Mouse (Mus musculus): Measurements from ENCODE around the gene Col11a2. TPM values are rescaled to one million over a fixed set of nuclear protein-coding genes. Genes with fewer than 3 reads are reported as not detected.
"Not testable (repeated sequence)": the region's sequence is repeated elsewhere in the genome, so short reads cannot be mapped to it uniquely, and the experiment has no call there.

The Col11a2 gene
- 1 to 10 TPM in 3 of 4 experiments, under 1 TPM in 1; 0.55 to 1.7 (median 1.4) TPM for total RNA-seq (2022)

DNA sequence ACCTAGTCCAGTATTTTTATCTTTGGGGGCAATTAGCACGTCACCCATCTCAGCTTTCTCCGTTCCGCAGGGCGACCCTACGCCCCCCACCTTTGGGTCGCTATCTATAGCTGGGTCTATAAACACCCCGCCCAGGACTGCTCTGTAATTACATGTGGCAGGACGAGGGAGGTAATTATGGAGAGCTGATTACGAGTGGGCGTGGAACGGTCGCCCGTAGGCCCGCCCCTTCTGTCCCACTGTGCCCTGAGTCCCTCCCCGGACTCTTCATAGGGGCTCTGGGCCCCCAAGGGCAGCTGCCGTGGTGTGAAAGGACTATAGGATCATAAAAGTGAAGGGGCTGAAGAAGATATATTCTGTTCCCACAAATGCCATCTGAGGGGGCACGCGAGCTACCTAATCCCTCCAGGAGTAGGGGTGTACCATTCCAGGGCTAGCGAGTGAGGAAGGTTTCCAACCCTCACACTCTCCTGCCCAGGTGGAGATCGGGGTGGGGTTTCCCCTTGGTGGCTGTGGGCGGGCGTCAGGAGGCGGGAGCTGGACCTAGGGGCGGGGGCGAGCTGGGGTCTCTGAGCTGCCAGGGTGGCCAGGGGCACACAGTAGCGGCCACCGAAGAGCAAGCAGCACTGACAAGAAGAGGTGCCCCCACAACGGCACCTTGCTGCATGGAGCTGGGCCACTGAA lies at the start of gene Col11a2:
Col11a2 (plus strand) TSS at position 560 of the 684 bp plus-strand sequence.
- DNase-seq, result no peak

DNA sequence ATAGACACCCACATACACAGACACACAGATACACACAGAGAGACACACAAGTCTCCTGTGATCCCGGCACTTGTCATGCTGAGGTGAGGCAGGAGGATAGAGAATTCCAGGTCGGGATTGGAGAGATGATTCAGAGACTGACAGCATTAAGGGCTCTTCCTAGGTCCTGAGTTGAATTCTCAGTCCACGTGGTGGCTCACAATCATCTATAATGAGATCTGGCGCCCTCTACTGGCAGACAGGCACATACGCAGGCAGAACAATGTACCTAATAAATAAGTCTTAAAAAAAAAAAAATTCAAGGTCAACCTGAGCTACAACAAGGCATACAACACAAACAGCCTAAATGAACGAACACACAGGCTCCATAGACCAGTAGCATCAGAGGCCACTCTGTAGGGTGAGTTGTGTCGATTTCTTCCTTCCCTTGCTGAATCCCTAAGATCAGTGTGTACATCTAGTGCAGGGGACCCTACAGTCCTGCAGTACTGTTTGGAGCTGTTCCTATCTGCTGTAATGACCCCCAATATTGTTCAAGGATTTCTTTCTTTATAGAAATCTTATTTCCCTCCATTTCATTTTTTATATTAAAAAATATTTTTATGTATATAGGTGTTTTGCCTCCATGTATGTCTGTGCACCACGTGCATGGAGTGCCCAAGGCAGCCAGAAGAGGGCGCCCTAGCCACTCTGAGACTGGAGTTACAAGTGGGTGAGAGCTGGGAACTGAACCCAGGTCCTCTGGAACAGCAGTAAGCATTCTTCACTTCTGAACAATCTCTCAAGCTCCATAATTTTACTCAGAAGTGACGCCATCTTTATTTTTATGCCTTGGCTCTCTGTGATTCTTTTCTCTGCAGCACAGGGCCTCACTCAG lies 47.2 kb upstream of the Col11a2 start:
- DNase-seq, result no peak

DNA sequence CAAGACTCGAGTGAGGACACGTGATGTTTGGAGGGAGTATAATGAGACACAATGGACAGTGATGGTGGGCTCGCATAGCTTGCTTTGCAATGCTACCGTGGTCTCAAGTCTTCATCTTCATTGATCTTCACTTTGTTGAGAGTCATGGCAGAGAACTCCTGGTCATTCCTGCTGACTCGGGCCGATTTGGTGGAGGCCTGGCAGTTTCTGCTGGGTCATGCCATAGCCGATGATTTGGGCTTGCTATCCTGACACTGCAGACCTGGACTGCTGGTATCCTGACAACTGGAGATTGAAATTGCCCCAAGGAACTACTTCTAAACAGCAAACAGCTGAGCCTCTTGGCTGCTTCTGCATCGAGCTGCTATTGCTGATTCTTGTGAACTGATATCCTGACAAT lies 44.3 kb upstream of the Col11a2 start:
- no peak for DNase-seq

DNA sequence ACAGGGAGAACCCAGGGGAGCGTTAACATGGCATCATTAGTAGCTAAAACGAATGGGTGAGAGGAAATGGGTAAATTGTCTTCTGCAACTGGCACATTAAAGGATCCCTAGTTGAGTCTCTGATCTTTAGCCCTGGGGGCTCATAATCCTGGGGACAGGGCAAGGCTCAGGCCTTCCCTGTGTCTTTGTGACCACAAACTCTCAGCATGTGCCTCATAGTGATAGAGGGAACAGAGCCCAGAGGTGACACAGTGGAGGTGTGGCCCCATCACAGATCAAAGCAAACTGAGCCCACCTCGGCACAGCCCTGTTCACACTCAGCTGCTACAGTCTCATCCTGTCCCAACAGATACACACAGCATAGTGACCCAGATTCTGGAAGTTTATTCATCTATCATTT lies 43.6 kb upstream of the Col11a2 start:
- DNase-seq, result no peak

DNA sequence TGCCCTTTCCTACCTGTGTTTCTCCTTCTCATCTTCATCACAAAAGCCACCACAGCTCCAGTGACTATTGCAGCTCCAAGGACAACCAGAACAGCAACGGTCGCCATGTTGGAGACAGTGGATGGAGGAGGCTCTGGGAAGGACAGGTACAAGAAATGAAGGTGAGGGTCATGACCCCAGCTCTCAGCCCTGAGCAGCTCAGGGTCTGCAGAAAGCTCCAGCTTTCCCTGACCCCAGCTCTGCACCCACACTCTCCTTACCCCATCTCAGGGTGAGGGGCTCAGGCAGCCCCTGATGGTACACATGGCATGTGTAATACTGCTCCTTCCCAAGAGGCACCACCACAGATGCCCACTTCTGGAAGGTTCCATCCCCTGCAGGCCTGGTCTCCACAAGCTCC lies 42.2 kb upstream of the Col11a2 start:
- DNase-seq, result not testable (repeated sequence)

DNA sequence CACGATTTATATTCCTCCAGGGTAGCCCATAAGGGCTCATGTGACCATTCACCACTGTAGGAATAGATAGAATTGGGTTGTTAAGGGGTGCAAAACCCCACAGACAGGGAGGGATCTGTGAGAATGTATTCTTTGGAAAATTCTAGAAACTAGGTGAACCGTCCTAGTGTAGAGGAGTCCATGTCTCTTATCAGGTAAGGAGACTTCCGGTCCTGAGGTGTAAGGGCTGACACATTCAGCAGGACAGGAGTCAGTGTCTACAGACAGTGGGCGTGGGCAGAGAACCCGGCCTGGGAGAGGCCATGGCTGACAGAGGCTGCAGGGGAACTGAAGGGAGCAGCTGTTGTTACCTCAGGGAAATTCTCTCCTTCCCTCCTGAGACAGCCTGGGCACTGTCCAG lies 40.5 kb upstream of the Col11a2 start:
- DNase-seq, result not testable (repeated sequence)

- no peak for DNase-seq
Measured at GRCm38 (mm10) chr17:33999341-34000149, 39.7 kb upstream of the Col11a2 start.

DNA sequence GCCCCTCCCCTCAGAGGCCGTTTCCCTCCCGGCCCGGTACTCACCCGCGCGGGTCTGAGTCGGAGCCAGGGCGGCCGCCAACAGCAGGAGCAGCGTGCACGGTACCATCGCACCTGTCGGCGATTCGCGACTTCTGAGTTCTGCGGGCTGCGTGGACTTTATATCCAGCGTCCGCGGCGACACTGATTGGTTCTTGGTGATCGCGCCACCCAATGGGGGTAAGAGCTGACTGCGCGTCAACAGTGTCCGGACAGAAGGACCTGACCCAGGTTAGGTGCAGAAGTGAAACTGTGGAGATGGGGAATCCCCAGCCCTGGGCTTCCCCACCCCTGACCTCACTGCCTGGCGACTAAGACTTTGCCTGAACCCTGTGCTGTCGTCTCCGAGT lies 39.1 kb upstream of the Col11a2 start, which contains the start of gene H2-K1:
H2-K1 (minus strand) TSS at position 198 of the 388 bp plus-strand sequence.
- peak; percentile 95 for DNase-seq

- DNase-seq, result not testable (repeated sequence)
Measured at GRCm38 (mm10) chr17:34000796-34001195, 38.4 kb upstream of the Col11a2 start.

GRCm38 (mm10) chr17:34003426-34003825 lies 35.8 kb upstream of the Col11a2 start:
- DNase-seq, result no peak

DNA sequence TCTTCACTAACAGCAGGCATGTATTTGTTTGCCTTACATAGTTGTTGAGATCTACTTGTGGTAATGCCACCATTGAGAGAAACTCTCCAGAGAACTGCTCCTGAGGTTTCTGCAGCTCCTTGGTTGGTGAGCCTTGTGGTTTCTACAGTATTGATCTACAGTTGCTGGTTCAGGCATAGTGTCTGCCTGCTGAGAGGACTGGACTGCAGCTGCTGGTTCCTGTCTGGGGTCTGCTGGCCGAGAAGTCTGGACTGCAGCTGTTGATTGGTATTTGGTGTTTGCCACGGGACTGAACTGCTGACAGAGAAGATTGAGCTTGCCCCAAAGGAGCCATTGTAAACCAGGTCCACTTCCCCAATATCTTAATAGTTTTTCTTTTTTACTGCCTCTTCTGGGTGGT lies 32.7 kb upstream of the Col11a2 start:
- no peak for DNase-seq

DNA sequence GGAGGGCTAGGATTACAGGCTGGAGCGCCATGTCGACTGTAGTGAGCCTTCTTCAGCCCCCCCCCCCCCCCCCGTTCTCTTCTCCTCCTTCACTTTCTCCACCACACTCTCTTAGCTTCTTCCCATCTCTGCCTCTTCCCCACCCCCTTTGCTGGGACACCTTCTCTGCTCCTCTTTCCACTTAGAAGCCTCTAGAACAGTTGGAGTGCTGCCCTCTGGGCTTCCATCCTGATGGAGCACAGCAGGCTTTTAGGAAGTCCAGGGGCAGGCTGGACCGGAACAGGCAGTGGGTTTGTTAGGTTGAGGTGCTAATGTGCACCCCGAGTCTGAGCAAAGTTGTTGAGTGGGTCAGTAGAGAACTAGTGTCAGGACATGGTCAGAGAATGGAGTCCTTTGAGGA lies 29.1 kb upstream of the Col11a2 start:
- DNase-seq, result no peak

- DNase-seq, result no peak
Measured at GRCm38 (mm10) chr17:34013436-34013835, 25.8 kb upstream of the Col11a2 start.

DNA sequence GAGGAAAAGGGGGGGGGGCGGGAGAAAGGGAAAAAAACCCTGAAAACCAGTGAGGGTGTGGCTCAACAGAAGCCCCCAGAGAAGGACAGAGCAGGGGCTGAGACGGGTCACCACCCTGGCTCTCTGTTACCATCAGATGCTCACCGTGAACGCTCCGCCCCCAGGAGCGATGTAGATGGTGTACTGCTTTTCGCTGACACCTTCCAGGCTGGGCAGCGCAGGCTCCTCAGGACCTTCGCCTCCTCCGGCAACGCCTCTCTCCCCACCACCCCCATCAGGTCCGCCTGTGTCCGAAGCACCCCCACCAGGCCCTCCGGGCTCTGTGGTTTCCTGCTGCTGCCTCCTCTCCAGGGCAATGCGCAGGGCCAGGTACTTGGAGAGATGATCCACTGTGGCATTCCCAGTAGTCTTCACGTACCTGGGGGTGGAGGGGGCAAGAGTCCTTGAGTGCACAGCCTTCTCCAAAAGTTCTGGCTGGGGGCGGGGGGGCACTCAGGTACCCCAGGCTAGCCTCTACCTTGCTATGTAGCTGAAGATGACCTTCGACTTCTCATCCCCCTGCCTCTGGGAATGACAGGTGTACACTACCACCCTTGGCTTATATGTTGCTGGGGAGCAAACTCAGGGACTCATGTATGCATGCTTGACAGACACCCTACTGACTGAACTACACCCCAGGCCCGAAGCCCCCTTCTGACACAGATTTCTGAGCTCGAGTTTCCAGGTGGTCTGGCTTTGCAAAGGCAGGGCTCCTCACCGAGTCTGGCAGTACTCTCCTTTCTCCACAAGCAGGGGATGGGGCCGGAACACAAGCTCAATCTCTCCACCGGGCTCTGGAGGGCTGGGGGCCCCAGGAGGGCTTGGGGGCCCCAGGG lies 17.5 kb upstream of the Col11a2 start:
- no peak for DNase-seq

- no peak for DNase-seq
Measured at GRCm38 (mm10) chr17:34022414-34022783, 16.8 kb upstream of the Col11a2 start.

DNA sequence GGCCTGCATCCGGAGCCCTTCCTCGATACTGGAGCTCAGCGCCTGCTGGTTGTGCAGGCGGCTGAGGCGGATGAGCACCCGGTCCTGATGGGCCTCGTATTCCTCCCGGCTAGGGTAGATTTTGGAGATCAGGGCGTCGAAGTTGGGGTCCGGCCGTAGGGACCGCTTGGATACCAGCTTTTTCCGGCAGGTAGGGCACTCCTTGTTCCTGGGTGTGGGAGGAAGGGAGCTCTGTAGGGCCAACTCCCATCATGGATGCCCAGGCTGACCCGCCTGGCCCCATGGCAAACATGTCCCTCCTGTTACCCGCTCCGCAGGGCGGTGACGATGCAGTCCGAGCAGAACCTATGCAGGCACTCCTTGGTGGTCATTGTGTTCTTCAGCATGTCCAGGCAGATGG lies 16.2 kb upstream of the Col11a2 start:
- DNase-seq, result no peak

- DNase-seq, result no peak
Measured at GRCm38 (mm10) chr17:34023678-34024077, 15.6 kb upstream of the Col11a2 start.

GRCm38 (mm10) chr17:34024317-34024821 lies 14.9 kb upstream of the Col11a2 start, which contains the start of gene Ring1:
Ring1 (minus strand) TSS chr17:34024680.
- DNase-seq, result peak; percentile 79

- DNase-seq, result no peak
Measured at GRCm38 (mm10) chr17:34024861-34025755, 14.1 kb upstream of the Col11a2 start.

DNA sequence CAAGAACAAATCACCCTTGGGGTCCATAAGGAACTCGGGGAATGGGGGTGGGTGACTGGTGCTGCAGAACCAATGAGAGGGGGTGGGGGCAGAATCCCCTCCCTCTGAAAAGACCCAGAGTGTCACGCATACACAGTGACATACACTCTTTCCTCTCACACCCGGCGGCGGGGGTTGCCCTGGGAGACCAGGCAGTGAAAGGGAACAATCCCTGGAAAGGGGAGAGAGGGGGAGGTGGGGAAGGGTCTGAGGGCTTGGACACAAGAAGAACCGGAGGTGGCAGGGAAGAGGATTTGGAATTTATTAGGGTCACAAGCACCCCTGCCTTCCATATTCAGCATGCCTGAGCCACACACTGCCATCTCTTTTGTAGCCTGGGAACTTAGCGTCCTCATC lies 13.5 kb upstream of the Col11a2 start:
- no peak for DNase-seq
